Mouse (Mus musculus) T-cell, adult 66 days (primary cell): ENCODE measurements around the gene Olfr6. TPM values are rescaled to one million over a fixed set of nuclear protein-coding genes. Genes with fewer than 3 reads are reported as not detected.

ENCODE experiments used
- total RNA-seq, 2 experiments: library from RNA; stranded (reverse); gene quantifications; 3 replicates in 1 of 2; 4 replicates in 1 of 2; pipeline ENCODE4 v1.2.4; 2023

The Olfr6 gene
- not detected for total RNA-seq

DNA sequence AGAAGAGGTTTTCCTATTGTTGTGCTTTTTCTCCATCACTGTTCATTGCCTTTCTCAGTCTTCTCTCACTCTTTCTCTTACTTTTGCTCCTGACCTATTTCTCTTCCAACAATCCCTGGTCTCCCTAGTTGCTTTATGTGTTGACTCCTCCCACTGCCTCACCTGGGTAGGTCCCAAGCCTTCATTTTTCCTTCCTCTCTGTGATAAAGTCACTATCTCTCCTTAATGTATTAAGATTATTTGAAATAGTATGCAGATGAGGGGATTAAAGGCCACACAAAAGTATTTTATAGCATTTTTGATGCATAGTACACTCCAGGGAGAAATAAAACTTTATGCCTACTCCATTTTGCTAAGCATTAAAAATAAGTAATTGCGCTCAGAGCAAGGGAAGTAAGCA is at the start of gene Olfr6:
Gene Olfr6 (minus strand): TSS at position 101 of the 400 bp plus-strand sequence.

GRCm38 (mm10) chr7:107005972-107006371 is 42.2 kb upstream of the Olfr6 start, which contains the start of gene Olfr2:
Olfr2 (minus strand) TSS chr7:107006072.

DNA sequence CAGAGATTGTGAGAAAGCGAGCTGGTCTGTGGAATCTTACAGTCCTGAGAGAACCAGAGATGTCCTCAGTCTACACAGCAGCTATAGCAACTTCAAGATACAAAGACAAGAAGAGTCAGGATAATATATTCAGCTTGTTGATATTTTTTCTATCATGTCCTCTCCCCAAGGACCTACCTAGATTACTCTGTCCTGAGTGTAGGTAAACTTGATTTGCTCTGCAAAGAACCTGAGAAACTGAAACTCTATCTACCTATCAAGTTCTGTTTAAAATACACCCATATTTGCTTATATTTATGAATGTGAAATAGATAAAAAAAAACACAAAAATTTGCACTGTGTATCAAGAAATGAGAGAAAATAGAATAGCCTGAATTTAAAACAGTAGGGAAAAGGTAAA is 11.6 kb upstream of the Olfr6 start, which contains the start of gene Olfr711:
Gene Olfr711 (minus strand): TSS at position 101 of the 400 bp plus-strand sequence.

GRCm38 (mm10) chr7:106948212-106948611 is 15.5 kb downstream of the Olfr6 start, which contains the start of gene Olfr710:
Olfr710 (minus strand) TSS chr7:106948312.

DNA sequence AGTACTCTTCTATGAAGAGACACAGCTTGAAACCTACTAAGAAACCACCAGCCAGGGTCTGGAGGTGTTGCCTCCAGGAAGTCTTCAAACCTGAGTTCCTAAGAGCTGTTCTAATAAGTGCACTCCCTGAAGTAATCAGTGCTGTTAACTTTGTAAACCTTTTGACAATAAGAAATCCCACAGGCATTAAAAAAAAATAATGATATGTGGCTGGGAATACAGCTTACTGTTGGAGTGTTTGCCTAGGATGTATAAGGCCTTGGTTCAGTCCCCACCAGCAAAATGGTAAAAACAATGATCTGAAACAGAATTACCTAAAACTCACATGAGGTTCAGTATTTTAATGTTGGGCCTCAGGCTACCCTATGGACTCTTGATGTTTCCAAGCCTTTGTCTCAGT is 31.6 kb downstream of the Olfr6 start, which contains the start of gene Olfr709-ps1:
Gene Olfr709-ps1 (minus strand): TSS at position 101 of the 400 bp plus-strand sequence.

DNA sequence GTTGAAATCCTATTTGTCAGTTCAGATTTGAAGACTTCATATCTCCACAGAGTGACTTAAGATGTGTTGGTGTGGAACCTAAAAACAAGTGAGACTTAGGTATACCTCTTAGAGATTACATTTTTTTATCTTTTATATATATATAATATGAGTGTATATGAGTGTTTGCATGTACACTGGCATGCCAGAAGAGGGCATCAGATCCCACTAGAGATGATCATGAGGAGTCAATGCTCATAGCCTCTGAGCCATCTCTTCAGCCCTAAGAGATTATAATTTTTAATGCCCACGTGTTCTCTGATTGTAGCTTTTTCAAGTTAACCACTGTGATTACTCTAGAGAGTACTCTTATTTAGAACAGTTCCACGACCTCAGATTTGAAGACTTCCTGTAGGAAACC is 56.1 kb downstream of the Olfr6 start, which contains the start of gene Olfr1532-ps1:
Gene Olfr1532-ps1 (plus strand): TSS at position 326 of the 400 bp plus-strand sequence.

Other genes with a start within 250 kb of the Olfr6 start
- not detected for gene Olfr695, start 247.5 kb downstream of the Olfr6 start, total RNA-seq
- not detected for gene Olfr697, start 221.5 kb downstream of the Olfr6 start, total RNA-seq
- not detected for gene Olfr698, start 208.5 kb downstream of the Olfr6 start, total RNA-seq
- gene Olfr699, start 170.7 kb downstream of the Olfr6 start, total RNA-seq = not detected
- not detected for gene Olfr700, start 155.1 kb downstream of the Olfr6 start, total RNA-seq
- not detected for gene Olfr701, start 149.8 kb downstream of the Olfr6 start, total RNA-seq
- gene Olfr702, start 130.0 kb downstream of the Olfr6 start, total RNA-seq = not detected
- not detected for gene Olfr703, start 120.6 kb downstream of the Olfr6 start, total RNA-seq
- gene Olfr704, start 100.8 kb downstream of the Olfr6 start, total RNA-seq = not detected
- gene Olfr705, start 87.0 kb downstream of the Olfr6 start, total RNA-seq = not detected
- not detected for gene Olfr706, start 75.8 kb downstream of the Olfr6 start, total RNA-seq
- not detected for gene Olfr707, start 62.7 kb downstream of the Olfr6 start, total RNA-seq
- gene Olfr1532-ps1, start 55.9 kb downstream of the Olfr6 start, total RNA-seq = not detected
- gene Olfr709-ps1, start 31.7 kb downstream of the Olfr6 start, total RNA-seq = under 1 TPM; 0.20 to 0.21 TPM
- not detected for gene Olfr710, start 15.6 kb downstream of the Olfr6 start, total RNA-seq
- not detected for gene Olfr711, start 11.5 kb upstream of the Olfr6 start, total RNA-seq
- not detected for gene Olfr2, start 42.1 kb upstream of the Olfr6 start, total RNA-seq
- gene Olfr713, start 67.2 kb upstream of the Olfr6 start, total RNA-seq = not detected
- not detected for gene Olfr714, start 107.0 kb upstream of the Olfr6 start, total RNA-seq
- not detected for gene Olfr17, start 129.3 kb upstream of the Olfr6 start, total RNA-seq
- gene Olfr715b, start 146.4 kb upstream of the Olfr6 start, total RNA-seq = not detected
- not detected for gene Olfr715, start 167.1 kb upstream of the Olfr6 start, total RNA-seq
- not detected for gene Olfr716, start 174.4 kb upstream of the Olfr6 start, total RNA-seq
- not detected for gene Nlrp14, start 203.1 kb upstream of the Olfr6 start, total RNA-seq
- gene Rbmxl2, start 245.5 kb upstream of the Olfr6 start, total RNA-seq = not detected